Mouse (Mus musculus): ENCODE measurements around the gene Taf8. TPM values are rescaled to one million over a fixed set of nuclear protein-coding genes. Genes with fewer than 3 reads are reported as not detected.

Gene Taf8
- total and polyA plus RNA-seq, 2 experiments from 2014 or later, result 11.8 to 17.9 TPM

- Histone ChIP-seq H3K4me2 (ENCODE audit: low read depth, low read length) (no peak overlapping the region), H3K27ac (no peak overlapping the region), H3K4me3 (ENCODE audit: low read length) (no peak overlapping the region), H3K4me1 (ENCODE audit: insufficient read depth, low read length) (no peaks in the 10 kb centered on the region), H3K36me3 (ENCODE audit: insufficient read depth, low read length) (no peaks in the 10 kb centered on the region), H3K9ac (replicated peaks; ENCODE audit: low read length) (no peak overlapping the region), H3K9me3 (ENCODE audit: low read length) (no peaks in the 10 kb centered on the region), H3K27me3 (ENCODE audit: insufficient read depth, low read length) (no peaks in the 10 kb centered on the region)
- no peak for DNase-seq (ENCODE audit: low spot score)
- WGBS, result 93% methylated on average over 4 of the region's 4 CpGs
- TF ChIP-seq CTCF (IDR thresholded peaks at IDR 0.05; ENCODE audit: low read depth), result no peak
- ATAC-seq, result no peak
These were observed 37.0 kb upstream of the Taf8 start for GRCm38 (mm10) chr17:47539128-47539527.

- Histone ChIP-seq H3K9me3 (ENCODE audit: low read length) (no peaks in the 10 kb centered on the region), H3K4me1 (ENCODE audit: insufficient read depth, low read length) (no peaks in the 10 kb centered on the region), H3K9ac (replicated peaks; ENCODE audit: low read length) (no peak overlapping the region), H3K4me3 (ENCODE audit: low read length) (no peak overlapping the region), H3K27me3 (ENCODE audit: insufficient read depth, low read length) (no peaks in the 10 kb centered on the region), H3K27ac (no peak overlapping the region), H3K36me3 (ENCODE audit: insufficient read depth, low read length) (no peaks in the 10 kb centered on the region), H3K4me2 (ENCODE audit: low read depth, low read length) (no peak overlapping the region)
- no peak for DNase-seq (ENCODE audit: low spot score)
- no peak for TF ChIP-seq CTCF (IDR thresholded peaks at IDR 0.05; ENCODE audit: low read depth)
- no peak for ATAC-seq
- WGBS, result 88% methylated on average over 3 of the region's 3 CpGs
These were observed 36.0 kb upstream of the Taf8 start for GRCm38 (mm10) chr17:47538049-47538448.

- DNase-seq (ENCODE audit: low spot score), result no peak
- Histone ChIP-seq H3K4me3 (ENCODE audit: low read length) (no peak overlapping the region), H3K4me1 (ENCODE audit: insufficient read depth, low read length) (no peaks in the 10 kb centered on the region), H3K9ac (replicated peaks; ENCODE audit: low read length) (no peak overlapping the region), H3K27ac (no peak overlapping the region), H3K27me3 (ENCODE audit: insufficient read depth, low read length) (no peaks in the 10 kb centered on the region), H3K4me2 (ENCODE audit: low read depth, low read length) (no peak overlapping the region), H3K36me3 (ENCODE audit: insufficient read depth, low read length) (no peaks in the 10 kb centered on the region), H3K9me3 (ENCODE audit: low read length) (no peaks in the 10 kb centered on the region)
- ATAC-seq, result no peak
- 66% methylated on average over 9 of the region's 9 CpGs for WGBS
- TF ChIP-seq CTCF (IDR thresholded peaks at IDR 0.05; ENCODE audit: low read depth), result no peak
These were observed 33.7 kb upstream of the Taf8 start for GRCm38 (mm10) chr17:47535812-47536236.

- no peak for TF ChIP-seq CTCF (IDR thresholded peaks at IDR 0.05; ENCODE audit: low read depth)
- Histone ChIP-seq H3K27ac (no peak overlapping the region), H3K9ac (replicated peaks; ENCODE audit: low read length) (no peak overlapping the region), H3K36me3 (ENCODE audit: insufficient read depth, low read length) (no peaks in the 10 kb centered on the region), H3K9me3 (ENCODE audit: low read length) (no peaks in the 10 kb centered on the region), H3K27me3 (ENCODE audit: insufficient read depth, low read length) (no peaks in the 10 kb centered on the region), H3K4me2 (ENCODE audit: low read depth, low read length) (no peak overlapping the region), H3K4me1 (ENCODE audit: insufficient read depth, low read length) (no peaks in the 10 kb centered on the region), H3K4me3 (ENCODE audit: low read length) (no peak overlapping the region)
- no peak for ATAC-seq
- 96% methylated on average over 13 of the region's 13 CpGs for WGBS
- no peak for DNase-seq (ENCODE audit: low spot score)
These were observed 31.6 kb upstream of the Taf8 start for GRCm38 (mm10) chr17:47533691-47534090.

GRCm38 (mm10) chr17:47532364-47532763 lies 30.3 kb upstream of the Taf8 start:
- TF ChIP-seq CTCF (IDR thresholded peaks at IDR 0.05; ENCODE audit: low read depth), result no peak
- no peaks in the 10 kb centered on the region for H3K9me3 ChIP-seq (ENCODE audit: low read length)
- no peaks in the 10 kb centered on the region for H3K36me3 ChIP-seq (ENCODE audit: insufficient read depth, low read length)
- H3K4me1 ChIP-seq (ENCODE audit: insufficient read depth, low read length), result no peaks in the 10 kb centered on the region
- no peak overlapping the region for H3K27ac ChIP-seq
- no peak for DNase-seq (ENCODE audit: low spot score)
- no peak overlapping the region for H3K4me2 ChIP-seq (ENCODE audit: low read depth, low read length)
- 95% methylated on average over 5 of the region's 5 CpGs for WGBS
- no peaks in the 10 kb centered on the region for H3K27me3 ChIP-seq (ENCODE audit: insufficient read depth, low read length)
- H3K9ac ChIP-seq (replicated peaks; ENCODE audit: low read length), result no peak overlapping the region
- no peak for ATAC-seq
- no peak overlapping the region for H3K4me3 ChIP-seq (ENCODE audit: low read length)

- Histone ChIP-seq H3K27me3 (ENCODE audit: insufficient read depth, low read length) (no peaks in the 10 kb centered on the region), H3K27ac (no peak overlapping the region), H3K4me2 (ENCODE audit: low read depth, low read length) (no peak overlapping the region), H3K4me3 (ENCODE audit: low read length) (no peak overlapping the region), H3K9ac (replicated peaks; ENCODE audit: low read length) (no peak overlapping the region), H3K36me3 (ENCODE audit: insufficient read depth, low read length) (no peaks in the 10 kb centered on the region), H3K4me1 (ENCODE audit: insufficient read depth, low read length) (no peaks in the 10 kb centered on the region), H3K9me3 (ENCODE audit: low read length) (no peaks in the 10 kb centered on the region)
- WGBS, result 49% methylated on average over 10 of the region's 10 CpGs
- ATAC-seq, result no peak
- TF ChIP-seq CTCF (IDR thresholded peaks at IDR 0.05; ENCODE audit: low read depth), result no peak
- DNase-seq (ENCODE audit: low spot score), result no peak
These were observed 29.3 kb upstream of the Taf8 start for GRCm38 (mm10) chr17:47531387-47531818.

- WGBS, result 90% methylated on average over 11 of the region's 11 CpGs
- Histone ChIP-seq H3K4me3 (ENCODE audit: low read length) (no peak overlapping the region), H3K9me3 (ENCODE audit: low read length) (no peaks in the 10 kb centered on the region), H3K4me2 (ENCODE audit: low read depth, low read length) (no peak overlapping the region), H3K9ac (replicated peaks; ENCODE audit: low read length) (no peak overlapping the region), H3K36me3 (ENCODE audit: insufficient read depth, low read length) (no peaks in the 10 kb centered on the region), H3K27ac (no peak overlapping the region), H3K27me3 (ENCODE audit: insufficient read depth, low read length) (no peaks in the 10 kb centered on the region), H3K4me1 (ENCODE audit: insufficient read depth, low read length) (no peaks in the 10 kb centered on the region)
- no peak for TF ChIP-seq CTCF (IDR thresholded peaks at IDR 0.05; ENCODE audit: low read depth)
- no peak for DNase-seq (ENCODE audit: low spot score)
- no peak for ATAC-seq
These were observed 27.5 kb upstream of the Taf8 start for GRCm38 (mm10) chr17:47529595-47529994.

Measured in hindbrain, postnatal 0 days (tissue).